Mouse (Mus musculus) limb, embryonic 10.5 days (tissue): ENCODE data around the gene Ripor2. TPM values are rescaled to one million over a fixed set of nuclear protein-coding genes. Genes with fewer than 3 reads are reported as not detected.

Experiments used
- DNase-seq: peaks from one replicate; pipeline ENCODE4 v3.0.0-alpha.2; 2017; ENCODE audit warnings: low spot score
- H3K27ac ChIP-seq: fragments of 300-500 bp; sonication (generic); 2 replicates; pipeline ENCODE4 v1.5.1; 2016; ENCODE audit warnings: mild to moderate bottlenecking
- H3K27me3 ChIP-seq: fragments of 300-500 bp; sonication (generic); 2 replicates; pipeline ENCODE4 v1.6.1; 2016; ENCODE audit warnings: low read depth, mild to moderate bottlenecking; ENCODE audit not compliant: poor library complexity, severe bottlenecking
- H3K36me3 ChIP-seq: fragments of 300-500 bp; sonication (generic); 2 replicates; pipeline ENCODE4 v1.6.1; 2016; ENCODE audit warnings: mild to moderate bottlenecking, moderate library complexity
- H3K4me1 ChIP-seq: fragments of 300-500 bp; sonication (generic); 2 replicates; pipeline ENCODE4 v1.6.1; 2016
- H3K4me3 ChIP-seq: fragments of 300-500 bp; sonication (generic); 2 replicates; pipeline ENCODE4 v1.5.1; 2016; ENCODE audit warnings: mild to moderate bottlenecking, moderate library complexity
- H3K9me3 ChIP-seq: fragments of 300-500 bp; sonication (generic); replicated peaks from 2 replicates; pipeline ENCODE4 v1.6.1; 2016; ENCODE audit warnings: mild to moderate bottlenecking
- WGBS: fragments of 180-500 bp; shearing (Covaris S2); methylation state at CpG from one replicate; pipeline ENCODE4 v1.1.7; 2016; 5-methylcytosine and 5-hydroxymethylcytosine counted together
- polyA plus RNA-seq: library from polyadenylated mRNA; unstranded; fragments of >200 nt; fragmentation: Nextera tagmentation; extraction: Ambion mirVana; gene quantifications from 2 replicates; pipeline ENCODE4 v1.2.1, GENCODE M21; 2016

Gene Ripor2
- polyA plus RNA-seq, 1 experiment from 2014 or later: 0.90 TPM

- no peak overlapping the region for H3K4me3 ChIP-seq
- no peaks in the 10 kb centered on the region for H3K27me3 ChIP-seq
- no peak overlapping the region for H3K27ac ChIP-seq
- 75% methylated on average over 3 of the region's 3 CpGs for WGBS
- DNase-seq: no peak
- no peaks in the 10 kb centered on the region for H3K9me3 ChIP-seq
- no peaks in the 10 kb centered on the region for H3K36me3 ChIP-seq
- peaks cover 10% of the 10 kb centered on the region; the same call in 1 of the 2 replicates for H3K4me1 ChIP-seq
These were observed 31.4 kb downstream of the Ripor2 start for GRCm38 (mm10) chr13:24613433-24613832.

GRCm38 (mm10) chr13:24613927-24614780 is 32.2 kb downstream of the Ripor2 start:
- no peak overlapping the region for H3K27ac ChIP-seq
- H3K27me3 ChIP-seq: no peaks in the 10 kb centered on the region
- no peaks in the 10 kb centered on the region for H3K9me3 ChIP-seq
- H3K36me3 ChIP-seq: no peaks in the 10 kb centered on the region
- 61% methylated on average over 10 of the region's 10 CpGs for WGBS
- H3K4me3 ChIP-seq: no peak overlapping the region
- peaks cover 10% of the 10 kb centered on the region; the same call in 1 of the 2 replicates for H3K4me1 ChIP-seq
- DNase-seq: no peak

GRCm38 (mm10) chr13:24615921-24616565 is 34.1 kb downstream of the Ripor2 start:
- H3K4me1 ChIP-seq: peaks cover 16% of the 10 kb centered on the region
- no peaks in the 10 kb centered on the region for H3K9me3 ChIP-seq
- no peaks in the 10 kb centered on the region for H3K36me3 ChIP-seq
- no peak overlapping the region for H3K4me3 ChIP-seq
- DNase-seq: peak; percentile 58
- H3K27ac ChIP-seq: no peak overlapping the region
- no peaks in the 10 kb centered on the region for H3K27me3 ChIP-seq
- 65% methylated on average over 9 of the region's 9 CpGs for WGBS

GRCm38 (mm10) chr13:24616645-24617044 is 34.7 kb downstream of the Ripor2 start:
- Histone ChIP-seq H3K27ac (no peak overlapping the region), H3K27me3 (no peaks in the 10 kb centered on the region), H3K4me3 (no peak overlapping the region), H3K9me3 (no peaks in the 10 kb centered on the region), H3K36me3 (no peaks in the 10 kb centered on the region), H3K4me1 (peaks cover 16% of the 10 kb centered on the region)
- 91% methylated on average over 8 of the region's 8 CpGs for WGBS
- no peak for DNase-seq

GRCm38 (mm10) chr13:24617076-24617798 is 35.2 kb downstream of the Ripor2 start:
- Histone ChIP-seq H3K4me3 (no peak overlapping the region), H3K4me1 (peaks cover 16% of the 10 kb centered on the region), H3K36me3 (no peaks in the 10 kb centered on the region), H3K27ac (no peak overlapping the region), H3K27me3 (no peaks in the 10 kb centered on the region), H3K9me3 (no peaks in the 10 kb centered on the region)
- no peak for DNase-seq
- WGBS: 76% methylated on average over 6 of the region's 6 CpGs

GRCm38 (mm10) chr13:24617799-24618130 is 35.8 kb downstream of the Ripor2 start:
- Histone ChIP-seq H3K9me3 (no peaks in the 10 kb centered on the region), H3K27ac (no peak overlapping the region), H3K36me3 (no peaks in the 10 kb centered on the region), H3K27me3 (no peaks in the 10 kb centered on the region), H3K4me1 (peaks cover 14% of the 10 kb centered on the region), H3K4me3 (no peak overlapping the region)
- no peak for DNase-seq
- 88% methylated on average over 2 of the region's 2 CpGs for WGBS

GRCm38 (mm10) chr13:24619711-24620110 is 37.7 kb downstream of the Ripor2 start:
- H3K36me3 ChIP-seq: no peaks in the 10 kb centered on the region
- no peaks in the 10 kb centered on the region for H3K27me3 ChIP-seq
- H3K27ac ChIP-seq: no peak overlapping the region
- no peak overlapping the region for H3K4me3 ChIP-seq
- no peaks in the 10 kb centered on the region for H3K9me3 ChIP-seq
- WGBS: 88% methylated on average over 1 of the region's 1 CpGs
- DNase-seq: no peak
- peaks cover 12% of the 10 kb centered on the region for H3K4me1 ChIP-seq

- Histone ChIP-seq H3K36me3 (no peaks in the 10 kb centered on the region), H3K9me3 (no peaks in the 10 kb centered on the region), H3K4me3 (no peak overlapping the region), H3K4me1 (peaks cover 12% of the 10 kb centered on the region), H3K27ac (no peak overlapping the region), H3K27me3 (no peaks in the 10 kb centered on the region)
- 39% methylated on average over 6 of the region's 6 CpGs for WGBS
- DNase-seq: no peak
These were observed 38.5 kb downstream of the Ripor2 start for GRCm38 (mm10) chr13:24620439-24620838.

- DNase-seq: no peak
- H3K4me3 ChIP-seq: no peak overlapping the region
- no peaks in the 10 kb centered on the region for H3K36me3 ChIP-seq
- H3K4me1 ChIP-seq: peaks cover 9% of the 10 kb centered on the region
- H3K27me3 ChIP-seq: no peaks in the 10 kb centered on the region
- H3K27ac ChIP-seq: no peak overlapping the region
- 90% methylated on average over 4 of the region's 4 CpGs for WGBS
- no peaks in the 10 kb centered on the region for H3K9me3 ChIP-seq
These were observed 41.6 kb downstream of the Ripor2 start for GRCm38 (mm10) chr13:24623631-24624030.

- H3K27me3 ChIP-seq: no peaks in the 10 kb centered on the region
- H3K36me3 ChIP-seq: no peaks in the 10 kb centered on the region
- WGBS: 81% methylated on average over 5 of the region's 5 CpGs
- H3K4me3 ChIP-seq: no peak overlapping the region
- peaks cover 9% of the 10 kb centered on the region for H3K4me1 ChIP-seq
- DNase-seq: no peak
- no peaks in the 10 kb centered on the region for H3K9me3 ChIP-seq
- H3K27ac ChIP-seq: no peak overlapping the region
These were observed 43.1 kb downstream of the Ripor2 start for GRCm38 (mm10) chr13:24625071-24625470.

GRCm38 (mm10) chr13:24626698-24627436 is 44.9 kb downstream of the Ripor2 start:
- H3K4me1 ChIP-seq: peaks cover 2% of the 10 kb centered on the region; the same call in 1 of the 2 replicates
- 85% methylated on average over 6 of the region's 6 CpGs for WGBS

GRCm38 (mm10) chr13:24628192-24628591 is 46.2 kb downstream of the Ripor2 start:
- WGBS: 83% methylated on average over 4 of the region's 4 CpGs
- 0 out of 2 replicates have a peak, but pooled peaks cover 5% of the 10 kb centered on the region for H3K27me3 ChIP-seq
- no peaks in the 10 kb centered on the region for H3K9me3 ChIP-seq

More at GRCm38 (mm10) chr13:24626698-24627436, 44.9 kb downstream of the Ripor2 start:
- Histone ChIP-seq H3K27me3 (0 out of 2 replicates have a peak, but pooled peaks cover 5% of the 10 kb centered on the region), H3K9me3 (no peaks in the 10 kb centered on the region), H3K4me3 (no peak overlapping the region), H3K27ac (no peak overlapping the region), H3K36me3 (no peaks in the 10 kb centered on the region)
- no peak for DNase-seq

More at GRCm38 (mm10) chr13:24628192-24628591, 46.2 kb downstream of the Ripor2 start:
- H3K36me3 ChIP-seq: no peaks in the 10 kb centered on the region
- no peak for DNase-seq
- no peak overlapping the region for H3K4me3 ChIP-seq
- peaks cover 2% of the 10 kb centered on the region; the same call in 1 of the 2 replicates for H3K4me1 ChIP-seq
- H3K27ac ChIP-seq: no peak overlapping the region
